Comparison of ENCODE assay signal across 8 mouse cellular contexts in the genomic region with DNA sequence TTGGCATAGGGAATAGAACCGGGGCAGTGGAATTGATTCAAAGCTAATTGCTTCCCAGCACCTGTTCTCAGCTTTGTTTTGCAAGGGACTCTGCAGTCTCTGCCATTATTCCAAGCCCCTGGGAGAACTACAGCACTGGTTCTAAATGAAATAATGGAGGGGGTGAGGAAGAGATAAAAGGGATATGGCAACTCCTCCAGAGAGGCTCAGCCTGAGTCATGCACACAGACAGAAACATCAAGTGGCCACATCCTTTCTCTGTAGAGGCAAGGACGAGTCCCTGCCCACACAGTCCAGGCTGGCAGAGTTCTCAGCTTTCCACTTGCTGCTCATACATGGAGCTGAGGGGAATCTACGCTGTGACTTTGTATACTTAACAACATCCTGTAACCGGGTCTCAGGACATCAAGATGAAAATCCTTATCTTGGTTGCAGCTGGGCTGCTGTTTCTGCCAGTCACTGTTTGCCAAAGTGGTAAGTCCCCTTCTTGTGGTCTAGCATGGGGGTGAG. TPM values are rescaled to one million over a fixed set of nuclear protein-coding genes. Genes with fewer than 3 reads are reported as not detected.
DNase-seq lines count a peak whose midpoint lies in the region; ATAC-seq and TF ChIP-seq lines count a peak whose summit lies in the region.

A gene (plus strand): TSS at position 200 of the 510 bp plus-strand sequence.

- no peak for TF ChIP-seq CTCF in gastrocnemius, adult 2 months (IDR thresholded peaks at IDR 0.05)

- H3K9me3 ChIP-seq in neural tube, embryonic 15.5 days (replicated peaks), result no peaks in the 10 kb centered on the region

- no peak within 1 kb of the TSS for H3K9ac ChIP-seq in neural tube, embryonic 15.5 days (replicated peaks)

- no peak within 1 kb of the TSS for H3K4me3 ChIP-seq in neural tube, embryonic 15.5 days (replicated peaks)
- H3K4me3 ChIP-seq in gastrocnemius, adult 2 months, result no peak within 1 kb of the TSS

- H3K27me3 ChIP-seq in neural tube, embryonic 15.5 days (replicated peaks), result no peaks in the 10 kb centered on the region

- intact Hi-C loops in left cerebral cortex, postnatal 4 days (cut with DNase I), result no loop called here
- intact Hi-C loops in left cerebral cortex, postnatal 36 days (cut with DNase I), result no loop called here
- intact Hi-C loops in gastrocnemius, adult 2 months (cut with DNase I), result no loop called here

- no peaks in the 10 kb centered on the region for H3K36me3 ChIP-seq in neural tube, embryonic 15.5 days

- H3K27ac ChIP-seq in neural tube, embryonic 15.5 days (replicated peaks), result peak within 1 kb of the TSS; percentile 58; the same call in 1 of the 2 replicates
- H3K27ac ChIP-seq in gastrocnemius, adult 2 months, result no peak within 1 kb of the TSS

- no peak within 1 kb of the TSS for H3K4me2 ChIP-seq in neural tube, embryonic 15.5 days

- WGBS in neural tube, embryonic 15.5 days, result 49% methylated on average over 4 of the region's 4 CpGs

- peaks cover 18% of the 10 kb centered on the region; the same call in 1 of the 2 replicates for H3K4me1 ChIP-seq in neural tube, embryonic 15.5 days

- DNase-seq in left cerebral cortex, adult 18-20 months (ENCODE audit: low spot score in 2 of 2), result peak; percentile 47 to 59
- DNase-seq in left cerebral cortex, postnatal 4 days, result no peak
- peak; percentile 73 for DNase-seq in brain, adult 2 months (ENCODE audit: low read depth, low spot score)
- DNase-seq in left cerebral cortex, postnatal 36 days (ENCODE audit: low spot score in 2 of 2), result peak; percentile 36 to 39
- DNase-seq in gastrocnemius, postnatal 10 days, result no peak
- DNase-seq in gastrocnemius, adult 2 months, result no peak

- ATAC-seq in neural tube, embryonic 15.5 days (ENCODE audit: low FRiP score), result peak; percentile 45
- no peak for ATAC-seq in cerebellum, adult (ENCODE audit: insufficient number of reproducible peaks, low FRiP score, low TSS enrichment)

RNA-seq across cellular contexts. Expression of the gene that starts here (rescaled TPM):
- 1 to 10 TPM in 1 of 2 experiments, under 1 TPM in 1; 0.88 to 1.9 TPM for total RNA-seq in left cerebral cortex, adult 18-20 months (2021)
- total RNA-seq in left cerebral cortex, postnatal 4 days (2021), result under 1 TPM; 0.54 to 0.72 TPM
- under 1 TPM; 0.77 to 0.94 TPM for total RNA-seq in left cerebral cortex, postnatal 36 days (2021)
- polyA plus RNA-seq in neural tube, embryonic 15.5 days (2015; fragmentation: Nextera tagmentation; extraction: Ambion mirVana), result 1.9 and 2.1 TPM in 2 replicates
- under 1 TPM in 1 of 2 experiments, not detected in 1; 0.16 TPM for total RNA-seq in gastrocnemius, postnatal 10 days (2021)
- not detected for total RNA-seq in gastrocnemius, adult 2 months (2021)

Comparison
In these comparisons a context has a peak if more than half of its experiments do, and no peak if none do; other contexts are left out.
1. DNase-seq: peak in left cerebral cortex, adult 18-20 months (2 of 2) and brain, adult 2 months (single experiment); none in left cerebral cortex, postnatal 4 days (single experiment), gastrocnemius, postnatal 10 days (single experiment) and gastrocnemius, adult 2 months (single experiment).
2. Peak in DNase-seq in left cerebral cortex, postnatal 36 days; RNA of the gene not detected or under 1 TPM.